Mouse (Mus musculus): Measurements from ENCODE around the gene Uhrf2. TPM values are rescaled to one million over a fixed set of nuclear protein-coding genes. Genes with fewer than 3 reads are reported as not detected.

Gene Uhrf2
- polyA plus RNA-seq, 1 experiment from 2014 or later: 49.5 TPM

DNA sequence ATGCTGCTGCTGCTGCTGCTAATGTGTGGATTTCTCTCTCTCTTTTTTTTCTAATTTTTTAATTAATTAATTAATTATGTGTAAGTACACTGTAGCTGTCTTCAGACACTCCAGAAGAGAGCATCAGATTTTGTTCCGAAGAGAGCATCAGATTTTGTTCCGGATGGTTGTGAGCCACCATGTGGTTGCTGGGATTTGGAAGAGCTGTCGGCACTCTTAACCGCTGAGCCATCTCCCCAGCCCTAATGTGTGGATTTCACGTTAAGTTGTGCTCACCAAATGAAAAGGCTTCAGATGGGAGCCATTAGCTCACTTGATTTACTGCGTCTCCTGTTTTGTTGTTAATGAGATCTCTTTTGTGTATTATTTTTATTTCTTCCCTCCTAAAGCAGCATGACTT is 59.9 kb downstream of the Uhrf2 start:
- H3K4me1 ChIP-seq (replicated peaks): no peaks in the 10 kb centered on the region
- no peaks in the 10 kb centered on the region for H3K27me3 ChIP-seq
- no peak overlapping the region for H3K27ac ChIP-seq (replicated peaks)
- H3K4me3 ChIP-seq: no peak overlapping the region
- 59% methylated on average over 6 of the region's 6 CpGs for WGBS
- no peaks in the 10 kb centered on the region for H3K9me3 ChIP-seq
- peak; percentile 74; the same call in 1 of the 2 replicates for ATAC-seq (ENCODE audit: low FRiP score, low read depth)
- H3K36me3 ChIP-seq: peaks cover 69% of the 10 kb centered on the region
- no peak overlapping the region for H3K4me2 ChIP-seq
- no peak overlapping the region for H3K9ac ChIP-seq

DNA sequence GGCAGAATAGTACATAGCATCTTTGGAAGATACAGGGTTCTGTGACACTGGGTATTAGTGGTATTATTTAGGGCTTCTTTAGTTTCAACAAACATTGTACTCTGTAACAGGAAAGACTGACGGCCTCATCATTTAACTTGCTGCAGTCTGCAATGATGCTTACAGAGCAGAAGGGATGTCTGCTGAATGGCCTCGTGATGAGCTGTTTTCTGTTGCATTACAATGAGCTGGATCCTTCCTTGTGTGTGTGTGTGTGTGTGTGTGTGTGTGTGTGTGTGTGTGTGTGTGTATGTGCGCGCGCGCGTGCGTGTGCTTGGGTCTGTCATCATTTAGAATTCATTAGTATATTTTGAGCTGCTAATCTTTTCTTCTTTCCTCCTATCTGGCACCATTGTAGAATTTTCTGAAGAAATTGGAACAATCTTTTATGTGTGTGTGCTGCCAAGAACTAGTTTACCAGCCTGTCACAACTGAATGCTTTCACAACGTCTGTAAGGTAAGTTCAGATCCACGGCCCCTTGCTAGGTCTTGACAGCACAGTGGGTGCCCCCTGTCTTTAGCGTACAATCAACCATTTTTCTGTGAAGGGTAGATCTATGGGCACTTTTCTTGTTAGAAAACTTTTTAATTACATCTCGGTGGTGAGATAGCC is 61.5 kb downstream of the Uhrf2 start:
- H3K9me3 ChIP-seq: no peaks in the 10 kb centered on the region
- 0 out of 2 replicates have a peak, but pooled peaks cover 2% of the 10 kb centered on the region for H3K4me1 ChIP-seq (replicated peaks)
- no peaks in the 10 kb centered on the region for H3K27me3 ChIP-seq
- no peak overlapping the region for H3K4me2 ChIP-seq
- peaks cover 68% of the 10 kb centered on the region for H3K36me3 ChIP-seq
- H3K27ac ChIP-seq (replicated peaks): no peak overlapping the region
- no peak for ATAC-seq (ENCODE audit: low FRiP score, low read depth)
- H3K9ac ChIP-seq: no peak overlapping the region
- WGBS: 79% methylated on average over 12 of the region's 12 CpGs
- no peak overlapping the region for H3K4me3 ChIP-seq

DNA sequence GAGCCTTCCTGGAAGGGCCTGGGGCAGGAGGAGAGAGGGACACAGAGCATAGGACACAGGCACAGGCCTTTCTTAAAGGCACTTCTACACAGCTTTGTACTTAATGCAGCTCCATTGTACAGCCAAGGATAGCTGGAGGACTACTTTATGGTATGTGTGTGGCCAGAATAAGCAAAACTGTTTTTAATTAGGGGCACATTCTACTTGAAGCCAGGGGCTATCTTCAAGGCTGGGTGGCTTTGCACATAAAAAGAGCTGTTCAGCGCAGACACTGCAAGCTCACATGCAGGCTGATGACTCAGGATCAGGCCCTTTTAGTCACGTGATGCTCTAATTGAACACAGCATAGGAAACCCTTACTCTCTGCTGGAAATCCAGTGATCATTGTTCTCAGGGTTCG is 65.9 kb downstream of the Uhrf2 start:
- WGBS: 33% methylated on average over 3 of the region's 3 CpGs
- no peak overlapping the region for H3K9ac ChIP-seq
- peak overlapping the region; percentile 54; the same call in 1 of the 2 replicates for H3K27ac ChIP-seq (replicated peaks)
- H3K4me3 ChIP-seq: no peak overlapping the region
- peaks cover 58% of the 10 kb centered on the region for H3K36me3 ChIP-seq
- 0 out of 2 replicates have a peak, but pooled peaks cover 4% of the 10 kb centered on the region for H3K4me1 ChIP-seq (replicated peaks)
- no peak overlapping the region for H3K4me2 ChIP-seq
- no peaks in the 10 kb centered on the region for H3K9me3 ChIP-seq
- no peaks in the 10 kb centered on the region for H3K27me3 ChIP-seq
- ATAC-seq (ENCODE audit: low FRiP score, low read depth): peak; percentile 49

DNA sequence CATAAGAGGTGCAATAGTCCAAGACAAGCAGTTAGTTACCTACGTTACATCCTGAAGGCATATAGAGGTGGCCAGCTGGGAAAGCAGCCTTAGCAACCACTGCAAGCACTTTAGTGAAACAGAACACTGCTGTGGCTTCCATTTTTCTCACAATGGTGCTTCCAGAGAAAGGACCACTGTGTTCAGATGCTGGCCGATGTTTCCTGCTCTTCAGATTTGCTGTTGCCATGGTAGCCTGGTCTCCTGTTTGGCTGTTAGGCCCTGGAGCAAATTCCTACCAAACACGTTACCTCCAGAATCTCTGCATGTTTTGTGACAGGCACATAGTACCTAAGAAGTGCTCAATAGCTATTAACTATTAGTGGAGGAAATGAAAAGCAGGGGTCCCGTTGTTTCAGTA is 66.7 kb downstream of the Uhrf2 start:
- H3K4me2 ChIP-seq: no peak overlapping the region
- no peak for ATAC-seq (ENCODE audit: low FRiP score, low read depth)
- 0 out of 2 replicates have a peak, but pooled peaks cover 4% of the 10 kb centered on the region for H3K4me1 ChIP-seq (replicated peaks)
- H3K9me3 ChIP-seq: no peaks in the 10 kb centered on the region
- H3K4me3 ChIP-seq: no peak overlapping the region
- peaks cover 51% of the 10 kb centered on the region for H3K36me3 ChIP-seq
- H3K27ac ChIP-seq (replicated peaks): peak overlapping the region; percentile 54
- H3K27me3 ChIP-seq: no peaks in the 10 kb centered on the region
- WGBS: 53% methylated on average over 4 of the region's 4 CpGs
- H3K9ac ChIP-seq: no peak overlapping the region

DNA sequence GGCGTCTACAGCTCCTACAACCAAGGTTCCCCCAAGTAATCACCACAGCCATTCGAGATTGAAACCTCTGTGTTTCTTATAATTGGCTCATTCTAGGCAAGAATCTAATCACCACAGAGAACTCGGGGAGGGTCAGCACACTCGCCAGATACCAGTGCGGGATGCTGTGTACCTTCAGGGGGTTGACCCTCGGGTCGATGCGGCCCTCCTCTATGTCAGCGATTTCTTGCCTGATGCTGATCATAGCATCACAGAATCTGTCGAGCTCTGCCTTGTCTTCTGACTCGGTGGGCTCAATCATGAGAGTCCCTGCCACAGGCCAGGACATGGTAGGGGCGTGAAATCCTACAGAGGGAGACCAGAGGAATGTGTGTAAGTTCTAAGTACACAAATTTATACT is 70.3 kb downstream of the Uhrf2 start:
- Histone ChIP-seq H3K4me1 (replicated peaks) (0 out of 2 replicates have a peak, but pooled peaks cover 4% of the 10 kb centered on the region), H3K27me3 (no peaks in the 10 kb centered on the region), H3K9me3 (no peaks in the 10 kb centered on the region), H3K9ac (no peak overlapping the region), H3K36me3 (peaks cover 22% of the 10 kb centered on the region), H3K4me3 (no peak overlapping the region), H3K27ac (replicated peaks) (no peak overlapping the region), H3K4me2 (no peak overlapping the region)
- WGBS: 94% methylated on average over 12 of the region's 12 CpGs
- no peak for ATAC-seq (ENCODE audit: low FRiP score, low read depth)

DNA sequence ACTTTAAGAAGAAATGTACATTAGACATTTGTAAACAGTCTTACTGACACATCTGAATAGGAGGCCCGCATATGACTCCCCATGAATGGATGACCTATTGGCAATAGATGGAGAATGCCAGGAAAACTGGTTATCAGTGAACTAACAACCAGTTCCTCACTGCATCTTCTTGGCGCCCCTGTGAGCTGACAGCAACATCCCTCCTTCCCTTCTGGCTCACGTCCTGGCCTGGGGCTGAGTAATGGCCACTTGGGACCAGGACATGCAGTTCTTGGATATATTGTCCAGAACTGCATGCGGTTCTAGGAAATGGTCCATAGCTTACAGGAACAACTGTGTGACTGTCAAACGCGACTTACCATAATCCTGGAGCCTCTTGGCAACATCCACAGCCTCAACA is 72.3 kb downstream of the Uhrf2 start:
- H3K9me3 ChIP-seq: no peaks in the 10 kb centered on the region
- no peak overlapping the region for H3K27ac ChIP-seq (replicated peaks)
- no peak overlapping the region for H3K4me3 ChIP-seq
- peaks cover 14% of the 10 kb centered on the region for H3K36me3 ChIP-seq
- H3K27me3 ChIP-seq: no peaks in the 10 kb centered on the region
- 93% methylated on average over 6 of the region's 6 CpGs for WGBS
- peaks cover 7% of the 10 kb centered on the region for H3K4me1 ChIP-seq (replicated peaks)
- ATAC-seq (ENCODE audit: low FRiP score, low read depth): no peak
- no peak overlapping the region for H3K4me2 ChIP-seq
- no peak overlapping the region for H3K9ac ChIP-seq

DNA sequence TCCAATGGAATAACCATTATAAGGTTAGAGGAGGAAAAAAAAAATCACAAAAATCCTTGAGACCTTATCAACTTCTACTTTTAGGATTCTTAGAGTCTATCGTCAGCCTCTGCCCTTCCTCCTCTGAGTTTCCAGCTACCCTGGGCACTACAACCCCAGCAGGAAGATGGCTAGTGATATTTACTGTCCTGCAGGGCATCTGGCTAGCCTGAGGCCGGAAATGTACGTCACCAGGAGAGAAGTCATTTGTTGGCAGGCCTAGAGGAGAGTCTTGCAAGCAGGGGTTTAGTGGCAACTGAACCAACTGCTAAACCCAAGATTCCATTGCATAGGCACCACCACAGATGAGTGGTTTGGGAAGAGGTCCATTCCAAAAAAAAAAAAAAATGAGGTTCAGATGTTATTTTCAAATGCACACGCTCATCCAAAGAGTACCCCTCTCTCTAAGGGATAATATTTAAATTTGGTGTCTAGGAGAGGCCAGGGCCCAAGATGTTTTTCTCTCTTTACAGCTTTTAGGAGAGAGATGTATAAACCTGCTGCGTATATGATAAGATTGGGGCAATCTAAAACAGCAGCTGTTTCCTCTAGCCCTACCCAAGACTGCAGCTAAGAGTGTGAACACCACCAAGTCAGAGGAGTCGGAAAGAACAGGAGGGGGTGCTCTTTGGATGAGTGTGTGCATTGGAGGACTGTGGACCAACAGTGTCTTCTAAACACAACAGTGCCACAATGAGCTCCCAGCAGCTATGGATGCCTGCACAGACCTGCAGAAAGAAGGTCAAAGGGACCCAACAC is 74.9 kb downstream of the Uhrf2 start:
- H3K9ac ChIP-seq: no peak overlapping the region
- H3K4me2 ChIP-seq: no peak overlapping the region
- no peaks in the 10 kb centered on the region for H3K27me3 ChIP-seq
- H3K36me3 ChIP-seq: no peaks in the 10 kb centered on the region
- no peak for ATAC-seq (ENCODE audit: low FRiP score, low read depth)
- no peak overlapping the region for H3K27ac ChIP-seq (replicated peaks)
- H3K9me3 ChIP-seq: no peaks in the 10 kb centered on the region
- H3K4me3 ChIP-seq: no peak overlapping the region
- peaks cover 23% of the 10 kb centered on the region for H3K4me1 ChIP-seq (replicated peaks)
- WGBS: 95% methylated on average over 6 of the region's 6 CpGs

DNA sequence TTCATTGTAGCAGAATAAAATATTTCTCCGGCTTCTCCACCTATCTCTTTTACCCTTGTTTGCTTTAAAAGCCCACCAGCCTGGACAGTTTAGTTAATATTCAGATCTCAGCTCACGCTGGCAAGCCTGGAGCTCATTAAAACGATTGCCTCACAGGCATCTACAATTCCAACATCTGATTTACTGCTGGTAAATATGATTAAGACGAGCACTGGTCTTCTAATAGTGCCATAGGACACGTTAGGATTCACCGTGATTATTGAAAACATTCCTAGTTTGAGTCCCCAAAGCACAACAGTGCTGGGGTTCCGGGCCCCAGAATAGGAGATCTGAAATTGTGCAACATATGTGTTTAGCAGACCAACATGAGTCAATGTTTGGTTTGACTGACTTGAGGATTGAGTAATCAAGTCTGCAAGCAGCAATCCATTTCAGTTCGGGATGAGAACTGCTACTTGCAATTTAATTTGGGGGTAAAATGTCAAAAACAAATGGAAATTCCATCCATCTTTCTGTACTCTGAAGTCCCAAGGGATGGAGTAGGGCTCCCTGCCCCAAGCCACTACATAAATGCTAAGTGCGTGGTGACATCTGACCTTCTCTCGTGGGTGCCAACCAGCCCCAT is 77.0 kb downstream of the Uhrf2 start:
- no peak overlapping the region for H3K4me2 ChIP-seq
- peaks cover 23% of the 10 kb centered on the region for H3K4me1 ChIP-seq (replicated peaks)
- 0 out of 2 replicates have a peak overlapping the region, but pooled peaks have one; percentile 30 for H3K27ac ChIP-seq (replicated peaks)
- WGBS: 38% methylated on average over 10 of the region's 10 CpGs
- H3K9ac ChIP-seq: no peak overlapping the region
- H3K36me3 ChIP-seq: no peaks in the 10 kb centered on the region
- ATAC-seq (ENCODE audit: low FRiP score, low read depth): no peak
- H3K27me3 ChIP-seq: no peaks in the 10 kb centered on the region
- H3K4me3 ChIP-seq: no peak overlapping the region
- H3K9me3 ChIP-seq: no peaks in the 10 kb centered on the region

DNA sequence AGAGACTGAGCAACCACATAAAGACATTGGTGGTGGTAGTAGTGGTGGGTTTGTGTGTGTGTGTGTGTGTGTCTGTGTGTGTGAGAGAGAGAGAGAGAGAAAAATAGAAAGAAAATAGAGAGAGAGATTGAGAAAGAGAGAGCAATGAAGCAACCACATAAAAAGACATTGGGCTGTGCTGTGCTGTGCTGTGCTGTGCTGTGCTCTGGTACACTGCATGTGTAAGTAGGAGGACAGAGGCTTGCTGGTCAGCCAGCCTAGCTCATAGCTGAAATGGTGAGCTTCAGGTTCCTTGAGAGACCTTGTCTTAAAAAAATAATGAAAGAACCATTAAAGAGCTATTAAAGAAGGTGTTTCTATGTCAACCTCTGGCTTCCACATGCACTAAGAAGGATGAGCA is 78.3 kb downstream of the Uhrf2 start:
- H3K4me1 ChIP-seq (replicated peaks): peaks cover 23% of the 10 kb centered on the region
- H3K4me3 ChIP-seq: no peak overlapping the region
- H3K9ac ChIP-seq: 0 out of 2 replicates have a peak overlapping the region, but pooled peaks have one; percentile 10
- ATAC-seq (ENCODE audit: low FRiP score, low read depth): peak; percentile 67; the same call in 1 of the 2 replicates
- H3K27ac ChIP-seq (replicated peaks): peak overlapping the region; percentile 74
- H3K4me2 ChIP-seq: 0 out of 2 replicates have a peak overlapping the region, but pooled peaks have one; percentile 26
- H3K27me3 ChIP-seq: no peaks in the 10 kb centered on the region
- H3K36me3 ChIP-seq: no peaks in the 10 kb centered on the region
- no peaks in the 10 kb centered on the region for H3K9me3 ChIP-seq

DNA sequence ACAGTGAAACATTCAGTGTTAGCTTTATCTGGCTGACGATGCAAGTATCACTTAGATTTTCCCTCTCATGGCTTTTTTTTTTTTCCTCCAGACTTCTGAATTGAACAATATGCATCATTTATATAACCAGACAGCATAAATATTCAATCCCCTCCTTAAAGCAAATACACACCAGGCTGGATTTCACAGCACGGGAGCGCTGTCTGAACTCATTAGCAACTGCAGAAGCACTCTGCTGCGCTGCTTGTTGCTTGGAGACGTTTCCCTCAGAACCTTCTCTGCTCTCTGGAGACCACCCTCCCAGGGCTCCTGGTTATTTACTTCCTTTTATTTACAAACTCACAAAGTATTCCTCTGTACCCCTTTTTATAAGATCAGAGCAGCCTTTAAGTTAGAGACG is 78.8 kb downstream of the Uhrf2 start:
- H3K4me3 ChIP-seq: no peak overlapping the region
- WGBS: 27% methylated on average over 6 of the region's 6 CpGs
- ATAC-seq (ENCODE audit: low FRiP score, low read depth): peak; percentile 68; the same call in 1 of the 2 replicates
- H3K27me3 ChIP-seq: no peaks in the 10 kb centered on the region
- no peaks in the 10 kb centered on the region for H3K9me3 ChIP-seq
- H3K36me3 ChIP-seq: no peaks in the 10 kb centered on the region
- H3K9ac ChIP-seq: no peak overlapping the region
- H3K4me2 ChIP-seq: peak overlapping the region; percentile 26; the same call in 1 of the 2 replicates
- peak overlapping the region; percentile 74 for H3K27ac ChIP-seq (replicated peaks)
- peaks cover 23% of the 10 kb centered on the region for H3K4me1 ChIP-seq (replicated peaks)

DNA sequence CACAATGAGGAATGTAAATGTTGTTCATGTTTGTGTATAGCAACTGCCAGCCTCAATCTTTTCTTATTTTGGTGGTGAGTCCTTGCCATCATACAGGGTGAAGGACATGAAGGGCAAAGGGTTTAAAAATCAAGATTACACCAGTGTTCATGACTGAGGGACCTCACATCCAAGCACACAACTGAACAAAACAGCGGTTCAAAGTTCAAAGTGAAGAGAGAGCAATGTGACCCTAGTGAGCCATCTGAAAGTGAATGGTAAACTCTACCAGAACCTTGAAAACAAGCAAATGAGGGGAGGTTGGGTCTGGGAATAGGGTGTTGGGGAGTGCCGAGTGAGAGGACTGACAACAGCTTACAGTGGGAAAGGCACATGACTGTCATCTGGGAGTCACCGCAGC is 81.1 kb downstream of the Uhrf2 start:
- Histone ChIP-seq H3K27me3 (no peaks in the 10 kb centered on the region), H3K9me3 (no peaks in the 10 kb centered on the region), H3K9ac (no peak overlapping the region), H3K27ac (replicated peaks) (no peak overlapping the region), H3K36me3 (no peaks in the 10 kb centered on the region), H3K4me1 (replicated peaks) (peaks cover 38% of the 10 kb centered on the region), H3K4me2 (no peak overlapping the region), H3K4me3 (no peak overlapping the region)
- 96% methylated on average over 3 of the region's 3 CpGs for WGBS
- ATAC-seq (ENCODE audit: low FRiP score, low read depth): no peak

Measured in hindbrain, embryonic 15.5 days (tissue).